Mouse (Mus musculus) lung, embryonic 15.5 days (tissue): ENCODE data around the gene Sec61g. TPM values are rescaled to one million over a fixed set of nuclear protein-coding genes. Genes with fewer than 3 reads are reported as not detected.
"Not testable (repeated sequence)": the region's sequence is repeated elsewhere in the genome, so short reads cannot be mapped to it uniquely, and the experiment has no call there.

Experiments
- ATAC-seq: fragments of 200-750 bp; cut with Nextera tagmentation; 2 replicates; pipeline ENCODE4 v1.8.0; 2017; ENCODE audit warnings: moderate number of reproducible peaks, borderline replicate concordance; ENCODE audit not compliant: low FRiP score, low TSS enrichment; ENCODE audit errors: extremely low read depth
- H3K27ac ChIP-seq: fragments of 300-500 bp; sonication (generic); 2 replicates; pipeline ENCODE4 v1.5.1; 2015; ENCODE audit warnings: moderate library complexity, mild to moderate bottlenecking, inconsistent platforms
- H3K27me3 ChIP-seq: fragments of 300-500 bp; sonication (generic); 2 replicates; pipeline ENCODE4 v1.6.1; 2015; ENCODE audit warnings: inconsistent platforms
- H3K36me3 ChIP-seq: fragments of 300-500 bp; sonication (generic); 2 replicates; pipeline ENCODE4 v1.6.1; 2015; ENCODE audit warnings: inconsistent platforms
- H3K4me1 ChIP-seq: fragments of 300-500 bp; sonication (generic); 2 replicates; pipeline ENCODE4 v1.6.1; 2015; ENCODE audit warnings: inconsistent platforms
- H3K4me2 ChIP-seq: fragments of 300-500 bp; sonication (generic); 2 replicates; pipeline ENCODE4 v1.6.1; 2015; ENCODE audit warnings: inconsistent platforms, mild to moderate bottlenecking, moderate library complexity
- H3K4me3 ChIP-seq: fragments of 300-500 bp; sonication (generic); 2 replicates; pipeline ENCODE4 v1.5.1; 2015; ENCODE audit warnings: mild to moderate bottlenecking, inconsistent platforms
- H3K9ac ChIP-seq: fragments of 300-500 bp; sonication (generic); 2 replicates; pipeline ENCODE4 v1.6.1; 2015; ENCODE audit warnings: inconsistent platforms
- H3K9me3 ChIP-seq: fragments of 300-500 bp; sonication (generic); 2 replicates; pipeline ENCODE4 v1.6.1; 2016; ENCODE audit warnings: inconsistent platforms
- WGBS: fragments of 180-500 bp; shearing (Covaris S2); methylation state at CpG from one replicate; pipeline ENCODE4 v1.1.7; 2015; 5-methylcytosine and 5-hydroxymethylcytosine counted together
- polyA plus RNA-seq: library from polyadenylated mRNA; unstranded; fragments of >200 nt; fragmentation: Nextera tagmentation; extraction: Ambion mirVana; gene quantifications from 2 replicates; pipeline ENCODE4 v1.2.1, GENCODE M21; 2015

The Sec61g gene
- polyA plus RNA-seq, 1 experiment from 2014 or later, result 36.9 TPM

GRCm38 (mm10) chr11:16515081-16515480 lies 6.8 kb upstream of the Sec61g start:
- WGBS, result 96% methylated on average over 16 of the region's 16 CpGs
- not testable (repeated sequence) for H3K4me3 ChIP-seq, H3K4me2 ChIP-seq, H3K36me3 ChIP-seq, H3K4me1 ChIP-seq, H3K9ac ChIP-seq, H3K27ac ChIP-seq, H3K9me3 ChIP-seq, ATAC-seq, H3K27me3 ChIP-seq

GRCm38 (mm10) chr11:16514221-16514620 lies 5.9 kb upstream of the Sec61g start:
- not testable (repeated sequence) for H3K27me3 ChIP-seq, ATAC-seq, H3K36me3 ChIP-seq, H3K9ac ChIP-seq, H3K27ac ChIP-seq, H3K4me2 ChIP-seq, H3K9me3 ChIP-seq, H3K4me3 ChIP-seq, H3K4me1 ChIP-seq
- 54% methylated on average over 23 of the region's 23 CpGs for WGBS

GRCm38 (mm10) chr11:16507385-16508051 lies 766 bp downstream of the Sec61g start:
- peak overlapping the region; percentile 60 for H3K4me2 ChIP-seq
- no peaks in the 10 kb centered on the region for H3K9me3 ChIP-seq
- H3K4me3 ChIP-seq, result peak overlapping the region; percentile 87
- H3K4me1 ChIP-seq, result no peaks in the 10 kb centered on the region; the same call in 1 of the 2 replicates
- peaks cover 29% of the 10 kb centered on the region for H3K36me3 ChIP-seq
- 2% methylated on average over 26 of the region's 26 CpGs for WGBS
- peak; percentile 73 for ATAC-seq
- H3K27ac ChIP-seq, result peak overlapping the region; percentile 96
- H3K9ac ChIP-seq, result peak overlapping the region; percentile 90
- H3K27me3 ChIP-seq, result no peaks in the 10 kb centered on the region

GRCm38 (mm10) chr11:16505999-16506398 lies 2.3 kb downstream of the Sec61g start:
- no peak for ATAC-seq
- Histone ChIP-seq H3K36me3 (peaks cover 33% of the 10 kb centered on the region), H3K27ac (no peak overlapping the region), H3K4me1 (no peaks in the 10 kb centered on the region; the same call in 1 of the 2 replicates), H3K9ac (no peak overlapping the region), H3K4me2 (no peak overlapping the region), H3K4me3 (no peak overlapping the region), H3K27me3 (no peaks in the 10 kb centered on the region), H3K9me3 (no peaks in the 10 kb centered on the region)
- 95% methylated on average over 6 of the region's 6 CpGs for WGBS

GRCm38 (mm10) chr11:16503150-16503549 lies 5.1 kb downstream of the Sec61g start:
- H3K4me3 ChIP-seq, result no peak overlapping the region
- H3K27ac ChIP-seq, result no peak overlapping the region
- no peak overlapping the region for H3K4me2 ChIP-seq
- no peak for ATAC-seq
- no peaks in the 10 kb centered on the region for H3K27me3 ChIP-seq
- H3K9ac ChIP-seq, result no peak overlapping the region
- H3K36me3 ChIP-seq, result peaks cover 45% of the 10 kb centered on the region
- H3K9me3 ChIP-seq, result no peaks in the 10 kb centered on the region
- WGBS, result 92% methylated on average over 5 of the region's 5 CpGs
- no peaks in the 10 kb centered on the region; the same call in 1 of the 2 replicates for H3K4me1 ChIP-seq

GRCm38 (mm10) chr11:16502744-16503143 lies 5.5 kb downstream of the Sec61g start:
- H3K9ac ChIP-seq, result no peak overlapping the region
- no peak for ATAC-seq
- H3K4me3 ChIP-seq, result no peak overlapping the region
- no peaks in the 10 kb centered on the region for H3K27me3 ChIP-seq
- peaks cover 45% of the 10 kb centered on the region for H3K36me3 ChIP-seq
- no peaks in the 10 kb centered on the region; the same call in 1 of the 2 replicates for H3K4me1 ChIP-seq
- no peaks in the 10 kb centered on the region for H3K9me3 ChIP-seq
- WGBS, result 78% methylated on average over 3 of the region's 3 CpGs
- no peak overlapping the region for H3K27ac ChIP-seq
- no peak overlapping the region for H3K4me2 ChIP-seq

GRCm38 (mm10) chr11:16498756-16499680 lies 9.3 kb downstream of the Sec61g start:
- Histone ChIP-seq H3K4me3 (no peak overlapping the region), H3K9me3 (no peaks in the 10 kb centered on the region), H3K27me3 (no peaks in the 10 kb centered on the region), H3K27ac (no peak overlapping the region), H3K36me3 (peaks cover 26% of the 10 kb centered on the region), H3K4me2 (no peak overlapping the region), H3K4me1 (no peaks in the 10 kb centered on the region), H3K9ac (no peak overlapping the region)
- WGBS, result 37% methylated on average over 1 of the region's 1 CpGs
- no peak for ATAC-seq

Other genes starting within 250 kb of the Sec61g start
- gene Egfr, start 243.7 kb upstream of the Sec61g start, polyA plus RNA-seq, result 7.1 and 9.3 TPM in 2 replicates